Mouse (Mus musculus) MEL (cell line): ENCODE measurements around the gene Letm1. TPM values are rescaled to one million over a fixed set of nuclear protein-coding genes. Genes with fewer than 3 reads are reported as not detected.

Source experiments
- DNase-seq: peaks from one replicate; pipeline ENCODE4 v3.0.0; 2011; ENCODE audit warnings: low read depth, low spot score
- H3K27ac ChIP-seq: 2 replicates; pipeline ENCODE4 v1.5.1; 2012; ENCODE audit warnings: low read depth, mild to moderate bottlenecking, control low read depth, low read length, moderate library complexity; ENCODE audit not compliant: control insufficient read depth
- H3K27me3 ChIP-seq, 2 experiments: fragments of 150-350 bp in 1 of 2; sonication (generic) in 1 of 2; 2 replicates each; pipeline ENCODE4 v1.6.1; 2012; ENCODE audit warnings: low read length in 2 of 2, mild to moderate bottlenecking in 2 of 2, improper control_type of control experiment in 1 of 2, moderate library complexity in 1 of 2; ENCODE audit not compliant: insufficient read depth in 2 of 2, control insufficient read depth in 1 of 2
- H3K36me3 ChIP-seq, 2 experiments: 2 replicates each; pipeline ENCODE4 v1.6.1; 2012 to 2014; ENCODE audit warnings: low read length in 2 of 2, improper control_type of control experiment in 1 of 2, inconsistent platforms in 1 of 2, mild to moderate bottlenecking in 1 of 2; ENCODE audit not compliant: insufficient read depth in 2 of 2, control insufficient read depth in 1 of 2
- H3K4me1 ChIP-seq, 2 experiments: fragments of 150-350 bp in 1 of 2; sonication (generic) in 1 of 2; 2 replicates each; pipeline ENCODE4 v1.6.1; 2012; ENCODE audit warnings: low read length in 2 of 2, improper control_type of control experiment in 1 of 2, mild to moderate bottlenecking in 1 of 2; ENCODE audit not compliant: insufficient read depth in 2 of 2, control insufficient read depth in 1 of 2
- H3K4me3 ChIP-seq, 2 experiments: fragments of 150-350 bp in 1 of 2; sonication (generic) in 1 of 2; 2 replicates each; pipeline ENCODE4 v1.5.1; 2012; ENCODE audit warnings: low read depth in 2 of 2, low read length in 2 of 2, mild to moderate bottlenecking in 2 of 2, moderate library complexity in 2 of 2, control low read depth in 1 of 2, improper control_type of control experiment in 1 of 2; ENCODE audit not compliant: control insufficient read depth in 1 of 2, insufficient read depth in 1 of 2
- H3K79me2 ChIP-seq: 2 replicates; pipeline ENCODE4 v1.6.1; 2012; ENCODE audit warnings: mild to moderate bottlenecking, low read length, moderate library complexity; ENCODE audit not compliant: control insufficient read depth, poor library complexity, insufficient read depth
- H3K9ac ChIP-seq: 2 replicates; pipeline ENCODE4 v1.6.1; 2012; ENCODE audit warnings: low read depth, mild to moderate bottlenecking, control low read depth, low read length, moderate library complexity; ENCODE audit not compliant: control insufficient read depth, poor library complexity, severe bottlenecking
- H3K9me3 ChIP-seq: fragments of 150-350 bp; sonication (generic); replicated peaks from 2 replicates; pipeline ENCODE4 v1.6.1; 2012; ENCODE audit warnings: mild to moderate bottlenecking, low read length, improper control_type of control experiment, moderate library complexity; ENCODE audit not compliant: insufficient read depth
- CHD1 ChIP-seq: IDR thresholded peaks from 2 replicates; pipeline ENCODE4 v1.6.1; 2012; ENCODE audit warnings: low read depth, mild to moderate bottlenecking, inconsistent platforms, low read length, improper control_type of control experiment
- E2F4 ChIP-seq: IDR thresholded peaks from 2 replicates; pipeline ENCODE4 v1.6.1; 2011; ENCODE audit warnings: low read depth, low read length, improper control_type of control experiment, borderline replicate concordance
- ELF1 ChIP-seq: IDR thresholded peaks from 2 replicates; pipeline ENCODE4 v1.6.1; 2014; ENCODE audit warnings: low read depth, mild to moderate bottlenecking, inconsistent platforms, low read length, improper control_type of control experiment, moderate library complexity
- EP300 ChIP-seq, 2 experiments: IDR thresholded peaks; 2 replicates each; pipeline ENCODE4 v1.6.1; 2011; ENCODE audit warnings: improper control_type of control experiment in 2 of 2, low read length in 2 of 2, low read depth in 1 of 2, mild to moderate bottlenecking in 1 of 2
- GABPA ChIP-seq: IDR thresholded peaks from 2 replicates; pipeline ENCODE4 v1.6.1; 2012; ENCODE audit warnings: low read depth, mild to moderate bottlenecking, inconsistent platforms, low read length, improper control_type of control experiment, moderate library complexity
- GATA1 ChIP-seq: IDR thresholded peaks from 2 replicates; pipeline ENCODE4 v1.6.1; 2011; ENCODE audit warnings: low read depth, low read length, improper control_type of control experiment
- JUND ChIP-seq: IDR thresholded peaks from 2 replicates; pipeline ENCODE4 v1.6.1; 2011; ENCODE audit warnings: low read depth, mild to moderate bottlenecking, improper control_type of control experiment, low read length
- MEF2A ChIP-seq: IDR thresholded peaks from 2 replicates; pipeline ENCODE4 v1.6.1; 2014; ENCODE audit warnings: low read depth, mild to moderate bottlenecking, inconsistent platforms, low read length, improper control_type of control experiment; ENCODE audit not compliant: poor library complexity, insufficient replicate concordance, severe bottlenecking; ENCODE audit errors: extremely low read depth
- MXI1 ChIP-seq: IDR thresholded peaks from 2 replicates; pipeline ENCODE4 v1.6.1; 2011; ENCODE audit warnings: mild to moderate bottlenecking, low read depth, low read length, improper control_type of control experiment
- NRF1 ChIP-seq: IDR thresholded peaks from 2 replicates; pipeline ENCODE4 v1.6.1; 2014; ENCODE audit warnings: low read depth, mild to moderate bottlenecking, inconsistent platforms, low read length, improper control_type of control experiment, moderate library complexity; ENCODE audit not compliant: poor library complexity, insufficient read depth, severe bottlenecking
- POLR2AphosphoS5 ChIP-seq: IDR thresholded peaks from 2 replicates; pipeline ENCODE4 v1.6.1; 2012; ENCODE audit warnings: low read depth, borderline replicate concordance, mild to moderate bottlenecking, inconsistent platforms, low read length, moderate library complexity, mixed read lengths
- RAD21 ChIP-seq: IDR thresholded peaks from 2 replicates; pipeline ENCODE4 v1.6.1; 2011; ENCODE audit warnings: mild to moderate bottlenecking, low read depth, low read length, improper control_type of control experiment
- SIN3A ChIP-seq: IDR thresholded peaks from 2 replicates; pipeline ENCODE4 v1.6.1; 2012; ENCODE audit warnings: low read length, improper control_type of control experiment, inconsistent platforms
- SMC3 ChIP-seq: IDR thresholded peaks from 2 replicates; pipeline ENCODE4 v1.6.1; 2011; ENCODE audit warnings: low read depth, low read length, improper control_type of control experiment
- TAL1 ChIP-seq: IDR thresholded peaks from 2 replicates; pipeline ENCODE4 v1.6.1; 2012; ENCODE audit warnings: mild to moderate bottlenecking, inconsistent platforms, low read length, moderate library complexity, mixed read lengths
- TBP ChIP-seq: IDR thresholded peaks from 2 replicates; pipeline ENCODE4 v1.8.0; 2011; ENCODE audit warnings: low read depth, low read length, improper control_type of control experiment
- TCF12 ChIP-seq: IDR thresholded peaks from 2 replicates; pipeline ENCODE4 v1.6.1; 2014; ENCODE audit warnings: low read depth, mild to moderate bottlenecking, inconsistent platforms, low read length, improper control_type of control experiment, moderate library complexity
- USF1 ChIP-seq: IDR thresholded peaks from 2 replicates; pipeline ENCODE4 v1.6.1; 2014; ENCODE audit warnings: low read depth, mild to moderate bottlenecking, inconsistent platforms, low read length, improper control_type of control experiment, moderate library complexity
- ZKSCAN1 ChIP-seq: IDR thresholded peaks from 2 replicates; pipeline ENCODE4 v1.6.1; 2012; ENCODE audit warnings: low read depth, mild to moderate bottlenecking, inconsistent platforms, low read length, improper control_type of control experiment, moderate library complexity
- polyA plus RNA-seq, 2 experiments: library from polyadenylated mRNA; stranded (reverse) in 1 of 2; unstranded in 1 of 2; fragments of >175 nt in 1 of 2; fragments of >200 nt in 1 of 2; gene quantifications; 2 replicates each; pipeline versions ENCODE4 v1.2.1 to v1.2.4; 2012; ENCODE audit warnings: low replicate concordance in 2 of 2, low read depth in 1 of 2; ENCODE audit not compliant: insufficient read length in 2 of 2, insufficient read depth in 1 of 2, missing spikeins in 1 of 2
- total RNA-seq: library from RNA; depleted of rRNA; stranded (reverse); fragments of 300-350 nt; gene quantifications from 2 replicates; pipeline ENCODE4 v1.2.3, GENCODE M21; 2012

Letm1 gene
- total and polyA plus RNA-seq, 3 experiments: 59.5 to 127 (median 119) TPM

GRCm38 (mm10) chr5:33706350-33706629 is 76.3 kb downstream of the Letm1 start:
- no peak overlapping the region for H3K4me3 ChIP-seq
- no peaks in the 10 kb centered on the region; a peak in 1 of 4 replicates for H3K27me3 ChIP-seq
- H3K9ac ChIP-seq: peak overlapping the region; percentile 1; the same call in 1 of the 2 replicates
- peaks cover 0 to 19% of the 10 kb centered on the region in 2 experiments; a peak in 2 of 4 replicates for H3K4me1 ChIP-seq
- H3K9me3 ChIP-seq: no peaks in the 10 kb centered on the region
- H3K79me2 ChIP-seq: no peaks in the 10 kb centered on the region
- H3K36me3 ChIP-seq: peaks cover 0 to 13% of the 10 kb centered on the region in 2 experiments; a peak in 2 of 4 replicates
- H3K27ac ChIP-seq: 0 out of 2 replicates have a peak overlapping the region, but pooled peaks have one; percentile 5
- TF ChIP-seq GATA1 (peak; percentile 71), SMC3 (no peak), EP300 (IDR thresholded peaks at IDR 0.05; ENCODE audit: low read depth in 1 of 2, low read length in 2 of 2) (peak; percentile 44 to 73), ELF1 (peak; percentile 75), TBP (0 out of 2 replicates have a peak, but pooled peaks have one; percentile 30), TAL1 (peak; percentile 33; the same call in 1 of the 2 replicates), E2F4 (no peak), USF1 (no peak)
- peak; percentile 64 for DNase-seq

DNA sequence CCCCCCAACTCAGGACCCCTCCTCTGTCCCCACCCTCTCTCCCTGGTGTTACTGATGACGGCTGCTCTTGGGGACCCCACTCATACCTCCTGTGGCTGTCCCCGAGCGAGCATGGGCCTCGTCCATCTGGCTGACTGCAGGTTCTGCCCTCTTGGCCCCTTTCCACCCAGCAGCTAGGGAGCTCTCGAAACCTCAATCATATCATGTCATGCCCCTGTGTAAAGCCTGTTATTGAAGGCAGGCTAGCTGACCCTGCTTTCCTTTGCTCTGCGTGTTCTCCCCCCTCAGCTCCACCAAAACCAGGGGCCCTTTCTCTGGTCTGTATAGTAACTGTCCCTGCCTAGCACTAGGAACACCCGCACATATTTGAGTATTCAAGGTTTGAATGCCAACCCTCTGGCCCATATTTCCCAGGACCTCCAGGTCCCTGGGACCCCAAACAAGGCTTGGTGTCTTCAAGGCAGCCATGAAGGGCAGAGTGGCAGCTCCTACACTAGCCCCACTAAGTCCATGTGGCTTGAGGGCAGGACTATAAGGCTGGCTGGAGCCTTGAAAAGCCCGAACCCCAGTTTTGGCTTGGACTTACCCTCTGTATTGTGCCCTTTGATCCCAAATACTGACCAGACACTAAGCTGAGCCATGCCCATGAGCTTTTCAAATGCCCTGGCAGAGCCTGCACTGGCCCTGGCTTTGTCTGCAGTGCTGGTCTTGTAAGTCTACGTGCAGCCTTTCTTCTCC is 76.8 kb downstream of the Letm1 start:
- DNase-seq: no peak
- H3K4me3 ChIP-seq: no peak overlapping the region
- H3K27ac ChIP-seq: no peak overlapping the region
- peaks cover 0 to 13% of the 10 kb centered on the region in 2 experiments; a peak in 2 of 4 replicates for H3K36me3 ChIP-seq
- TF ChIP-seq NRF1 (no peak), ZKSCAN1 (no peak), JUND (no peak), POLR2AphosphoS5 (no peak), TAL1 (no peak), MXI1 (no peak), CHD1 (no peak), MEF2A (no peak), RAD21 (no peak), GABPA (no peak), EP300 (IDR thresholded peaks at IDR 0.05; ENCODE audit: low read depth in 1 of 2, low read length in 2 of 2) (no peak), E2F4 (no peak), SIN3A (no peak), GATA1 (no peak), TCF12 (no peak)
- H3K9me3 ChIP-seq: no peaks in the 10 kb centered on the region
- H3K27me3 ChIP-seq: no peaks in the 10 kb centered on the region; a peak in 1 of 4 replicates
- peak overlapping the region; percentile 1; the same call in 1 of the 2 replicates for H3K9ac ChIP-seq
- no peaks in the 10 kb centered on the region for H3K79me2 ChIP-seq
- peaks cover 0 to 19% of the 10 kb centered on the region in 2 experiments; a peak in 2 of 4 replicates for H3K4me1 ChIP-seq
